Mouse (Mus musculus) embryonic facial prominence, embryonic 13.5 days (tissue): ENCODE results near the gene Lrp8. TPM values are rescaled to one million over a fixed set of nuclear protein-coding genes. Genes with fewer than 3 reads are reported as not detected.
A peak's percentile ranks its signal among the peaks of the same experiment; 100 is the strongest.

Experiments
- ATAC-seq: fragments of 200-750 bp; cut with Nextera tagmentation; 2 replicates; pipeline ENCODE4 v1.8.0; 2017; ENCODE audit warnings: low read depth; ENCODE audit not compliant: insufficient number of reproducible peaks, insufficient read depth, low FRiP score, low TSS enrichment
- H3K27ac ChIP-seq: fragments of 300-500 bp; sonication (generic); 2 replicates; pipeline ENCODE4 v1.5.1; 2015; ENCODE audit warnings: moderate library complexity, mild to moderate bottlenecking, inconsistent platforms
- H3K27me3 ChIP-seq: fragments of 300-500 bp; sonication (generic); 2 replicates; pipeline ENCODE4 v1.6.1; 2015; ENCODE audit warnings: mild to moderate bottlenecking, inconsistent platforms
- H3K36me3 ChIP-seq: fragments of 300-500 bp; sonication (generic); 2 replicates; pipeline ENCODE4 v1.6.1; 2015; ENCODE audit warnings: mild to moderate bottlenecking, inconsistent platforms
- H3K4me1 ChIP-seq: fragments of 300-500 bp; sonication (generic); 2 replicates; pipeline ENCODE4 v1.6.1; 2015; ENCODE audit warnings: inconsistent platforms
- H3K4me2 ChIP-seq: fragments of 300-500 bp; sonication (generic); 2 replicates; pipeline ENCODE4 v1.6.1; 2015; ENCODE audit warnings: moderate library complexity, mild to moderate bottlenecking, inconsistent platforms
- H3K4me3 ChIP-seq: fragments of 300-500 bp; sonication (generic); 2 replicates; pipeline ENCODE4 v1.5.1; 2015; ENCODE audit warnings: mild to moderate bottlenecking, inconsistent platforms
- H3K9ac ChIP-seq: fragments of 300-500 bp; sonication (generic); 2 replicates; pipeline ENCODE4 v1.6.1; 2015; ENCODE audit warnings: mild to moderate bottlenecking, inconsistent platforms
- H3K9me3 ChIP-seq: fragments of 300-500 bp; sonication (generic); 2 replicates; pipeline ENCODE4 v1.6.1; 2016; ENCODE audit warnings: inconsistent platforms
- WGBS: fragments of 180-500 bp; shearing (Covaris S2); methylation state at CpG from one replicate; pipeline ENCODE4 v1.1.7; 2015; ENCODE audit warnings: mixed read lengths; 5-methylcytosine and 5-hydroxymethylcytosine counted together
- polyA plus RNA-seq: library from polyadenylated mRNA; unstranded; fragments of >200 nt; fragmentation: Nextera tagmentation; extraction: Ambion mirVana; gene quantifications from 2 replicates; pipeline ENCODE4 v1.2.1, GENCODE M21; 2015

Lrp8 gene
- polyA plus RNA-seq, 1 experiment from 2014 or later = 4.1 TPM

DNA sequence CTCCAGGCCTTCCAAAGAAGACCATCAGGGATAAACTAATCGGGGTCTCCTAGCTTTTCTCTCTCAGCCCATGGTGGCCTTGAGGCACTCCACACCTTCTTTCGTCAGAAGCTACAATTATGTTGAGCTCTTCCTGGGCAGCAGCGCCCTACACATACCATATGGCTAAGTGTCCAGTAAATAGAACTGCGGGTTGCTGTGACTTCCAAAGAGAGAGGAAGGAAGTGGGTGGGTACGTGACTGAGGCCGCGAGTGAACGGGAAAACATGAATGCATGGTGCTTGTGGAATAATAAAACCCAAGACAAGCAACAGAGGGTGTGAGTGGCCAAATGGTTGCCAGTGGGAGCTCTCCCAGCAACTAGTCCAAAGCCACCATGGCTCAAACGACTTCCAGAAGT is 47.6 kb downstream of the Lrp8 start:
- H3K4me3 ChIP-seq = no peak overlapping the region
- H3K9me3 ChIP-seq = no peaks in the 10 kb centered on the region
- H3K27me3 ChIP-seq = peaks cover 24% of the 10 kb centered on the region
- H3K36me3 ChIP-seq = 0 out of 2 replicates have a peak, but pooled peaks cover 5% of the 10 kb centered on the region
- no peak overlapping the region for H3K27ac ChIP-seq
- 83% methylated on average over 9 of the region's 9 CpGs for WGBS
- H3K9ac ChIP-seq = no peak overlapping the region
- no peak overlapping the region for H3K4me2 ChIP-seq
- peaks cover 6% of the 10 kb centered on the region for H3K4me1 ChIP-seq
- ATAC-seq = no peak

- 0 out of 2 replicates have a peak, but pooled peaks cover 5% of the 10 kb centered on the region for H3K36me3 ChIP-seq
- no peak for ATAC-seq
- 87% methylated on average over 8 of the region's 8 CpGs for WGBS
- no peaks in the 10 kb centered on the region for H3K9me3 ChIP-seq
- H3K4me3 ChIP-seq = no peak overlapping the region
- H3K27me3 ChIP-seq = peaks cover 23% of the 10 kb centered on the region
- no peak overlapping the region for H3K4me2 ChIP-seq
- H3K9ac ChIP-seq = no peak overlapping the region
- H3K4me1 ChIP-seq = peaks cover 6% of the 10 kb centered on the region
- no peak overlapping the region for H3K27ac ChIP-seq
Measured at GRCm38 (mm10) chr4:107850091-107850490, 48.0 kb downstream of the Lrp8 start.

DNA sequence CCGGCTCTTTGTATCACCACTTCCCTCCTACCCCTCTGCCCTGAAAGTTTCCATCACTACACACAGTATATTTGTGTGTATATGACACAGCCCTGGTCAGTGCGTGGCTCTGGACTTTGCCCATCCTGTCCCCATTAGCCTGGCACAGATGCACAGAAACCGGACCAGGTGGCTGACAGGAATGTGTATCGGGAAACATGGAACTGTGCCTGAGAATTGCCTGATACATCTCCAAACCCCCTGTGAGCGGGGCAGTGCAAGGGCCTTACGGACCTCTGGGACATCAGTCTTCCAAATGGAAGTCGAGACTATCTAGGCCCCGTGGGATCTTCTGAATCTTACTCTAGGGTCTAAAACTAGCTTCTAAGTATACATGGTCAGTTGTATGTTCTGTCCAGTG is 51.3 kb downstream of the Lrp8 start:
- H3K36me3 ChIP-seq = peaks cover 11% of the 10 kb centered on the region; the same call in 1 of the 2 replicates
- H3K4me3 ChIP-seq = no peak overlapping the region
- no peak overlapping the region for H3K4me2 ChIP-seq
- 91% methylated on average over 8 of the region's 8 CpGs for WGBS
- ATAC-seq = no peak
- H3K27ac ChIP-seq = no peak overlapping the region
- H3K9ac ChIP-seq = no peak overlapping the region
- no peaks in the 10 kb centered on the region for H3K27me3 ChIP-seq
- no peaks in the 10 kb centered on the region for H3K9me3 ChIP-seq
- H3K4me1 ChIP-seq = no peaks in the 10 kb centered on the region

- Histone ChIP-seq H3K36me3 (peaks cover 15% of the 10 kb centered on the region; the same call in 1 of the 2 replicates), H3K4me2 (no peak overlapping the region), H3K4me1 (no peaks in the 10 kb centered on the region), H3K27ac (no peak overlapping the region), H3K27me3 (no peaks in the 10 kb centered on the region), H3K4me3 (no peak overlapping the region), H3K9ac (0 out of 2 replicates have a peak overlapping the region, but pooled peaks have one; percentile 16), H3K9me3 (no peaks in the 10 kb centered on the region)
- 82% methylated on average over 7 of the region's 7 CpGs for WGBS
- ATAC-seq = no peak
Measured at GRCm38 (mm10) chr4:107853836-107854235, 51.8 kb downstream of the Lrp8 start.

- WGBS = 80% methylated on average over 11 of the region's 11 CpGs
- Histone ChIP-seq H3K36me3 (peaks cover 15% of the 10 kb centered on the region; the same call in 1 of the 2 replicates), H3K9me3 (no peaks in the 10 kb centered on the region), H3K27me3 (no peaks in the 10 kb centered on the region), H3K4me2 (no peak overlapping the region), H3K4me3 (no peak overlapping the region), H3K4me1 (no peaks in the 10 kb centered on the region), H3K27ac (no peak overlapping the region), H3K9ac (no peak overlapping the region)
- ATAC-seq = no peak
Measured at GRCm38 (mm10) chr4:107856958-107857686, 55.1 kb downstream of the Lrp8 start.

DNA sequence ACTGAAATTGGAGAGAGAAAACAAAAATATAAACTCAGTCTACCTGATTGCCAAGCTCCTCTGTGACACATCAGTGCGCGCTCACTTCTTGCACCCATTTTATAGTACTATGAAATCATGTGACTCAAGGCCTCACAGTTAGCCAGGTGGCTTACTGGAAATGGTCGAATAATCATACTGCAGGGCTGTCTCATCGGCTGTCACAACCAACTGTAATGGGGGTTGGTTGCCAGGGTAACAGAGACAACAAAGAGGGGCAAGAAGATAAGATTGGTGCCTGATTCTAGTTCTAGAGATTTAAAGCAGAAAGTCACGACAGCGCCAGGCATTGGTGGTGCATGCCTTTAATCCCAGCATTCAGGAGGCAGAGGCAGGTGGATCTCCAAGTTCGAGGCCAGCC is 56.9 kb downstream of the Lrp8 start:
- Histone ChIP-seq H3K36me3 (peaks cover 12% of the 10 kb centered on the region; the same call in 1 of the 2 replicates), H3K4me3 (no peak overlapping the region), H3K27me3 (no peaks in the 10 kb centered on the region), H3K9ac (no peak overlapping the region), H3K9me3 (no peaks in the 10 kb centered on the region), H3K27ac (no peak overlapping the region), H3K4me1 (no peaks in the 10 kb centered on the region), H3K4me2 (no peak overlapping the region)
- ATAC-seq = no peak
- WGBS = 91% methylated on average over 7 of the region's 7 CpGs

DNA sequence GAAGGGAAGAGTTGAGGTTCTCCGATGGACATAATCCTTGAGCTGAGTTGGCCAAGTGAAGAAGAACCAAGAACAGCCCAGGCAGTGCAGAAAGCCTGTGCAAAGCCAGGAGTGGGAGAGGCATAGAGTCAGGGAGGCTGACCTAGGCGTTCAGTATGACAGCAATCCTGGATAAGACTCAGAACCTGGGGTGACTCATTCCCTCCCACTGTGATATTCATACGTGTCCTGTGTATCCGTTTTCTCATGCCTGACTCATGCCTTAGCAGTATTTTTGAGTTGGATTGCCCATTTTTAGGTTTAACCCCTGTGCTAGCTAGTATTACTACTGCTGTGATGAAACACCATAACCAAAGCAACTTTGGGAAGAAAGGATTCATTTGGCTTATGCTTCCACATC is 62.8 kb downstream of the Lrp8 start:
- Histone ChIP-seq H3K27ac (no peak overlapping the region), H3K9ac (no peak overlapping the region), H3K4me1 (no peaks in the 10 kb centered on the region), H3K27me3 (no peaks in the 10 kb centered on the region), H3K36me3 (no peaks in the 10 kb centered on the region; the same call in 1 of the 2 replicates), H3K4me2 (no peak overlapping the region), H3K9me3 (no peaks in the 10 kb centered on the region), H3K4me3 (no peak overlapping the region)
- 86% methylated on average over 4 of the region's 4 CpGs for WGBS
- no peak for ATAC-seq

- Histone ChIP-seq H3K4me3 (peak within 1 kb of the TSS; percentile 89), H3K27ac (peak within 1 kb of the TSS; percentile 74), H3K27me3 (no peaks in the 10 kb centered on the region), H3K9me3 (no peaks in the 10 kb centered on the region), H3K4me2 (peak within 1 kb of the TSS; percentile 89), H3K9ac (peak within 1 kb of the TSS; percentile 87), H3K36me3 (peaks cover 30% of the 10 kb centered on the region), H3K4me1 (peaks cover 11% of the 10 kb centered on the region)
- 3% methylated on average over 48 of the region's 48 CpGs for WGBS
- ATAC-seq = peak; percentile 92
Measured at GRCm38 (mm10) chr4:107879254-107880050, 77.4 kb downstream of the Lrp8 start, which contains the start of gene Magoh. Gene Magoh (plus strand): TSS chr4:107879755.

- Histone ChIP-seq H3K27me3 (no peaks in the 10 kb centered on the region), H3K4me1 (peaks cover 11% of the 10 kb centered on the region), H3K4me3 (no peak overlapping the region), H3K9ac (no peak overlapping the region), H3K27ac (no peak overlapping the region), H3K4me2 (no peak overlapping the region), H3K9me3 (no peaks in the 10 kb centered on the region), H3K36me3 (peaks cover 51% of the 10 kb centered on the region)
- WGBS = 98% methylated on average over 1 of the region's 1 CpGs
- no peak for ATAC-seq
Measured at GRCm38 (mm10) chr4:107881631-107882030, 79.6 kb downstream of the Lrp8 start.

- H3K4me3 ChIP-seq = no peak overlapping the region
- H3K9me3 ChIP-seq = no peaks in the 10 kb centered on the region
- no peaks in the 10 kb centered on the region for H3K27me3 ChIP-seq
- H3K4me2 ChIP-seq = no peak overlapping the region
- ATAC-seq = no peak
- H3K27ac ChIP-seq = no peak overlapping the region
- peaks cover 15% of the 10 kb centered on the region for H3K4me1 ChIP-seq
- peaks cover 60% of the 10 kb centered on the region for H3K36me3 ChIP-seq
- no peak overlapping the region for H3K9ac ChIP-seq
- 79% methylated on average over 7 of the region's 7 CpGs for WGBS
Measured at GRCm38 (mm10) chr4:107886371-107886770, 84.3 kb downstream of the Lrp8 start.

- WGBS = 2% methylated on average over 12 of the region's 12 CpGs
- Histone ChIP-seq H3K4me3 (peak overlapping the region; percentile 56), H3K27ac (peak overlapping the region; percentile 92), H3K36me3 (peaks cover 58% of the 10 kb centered on the region), H3K4me2 (peak overlapping the region; percentile 78), H3K9ac (peak overlapping the region; percentile 77), H3K4me1 (peaks cover 15% of the 10 kb centered on the region), H3K27me3 (no peaks in the 10 kb centered on the region), H3K9me3 (no peaks in the 10 kb centered on the region)
- peak; percentile 7; the same call in 1 of the 2 replicates for ATAC-seq
Measured at GRCm38 (mm10) chr4:107889385-107889730, 87.3 kb downstream of the Lrp8 start.
